Mouse (Mus musculus) neural tube, embryonic 15.5 days (tissue): ENCODE data around the gene Adm. TPM values are rescaled to one million over a fixed set of nuclear protein-coding genes. Genes with fewer than 3 reads are reported as not detected.

Experiments used
- ATAC-seq: fragments of 200-750 bp; cut with Nextera tagmentation; 2 replicates; pipeline ENCODE4 v1.8.0; 2017; ENCODE audit warnings: mild to moderate bottlenecking, moderate TSS enrichment, moderate library complexity; ENCODE audit not compliant: low FRiP score
- H3K27ac ChIP-seq: fragments of 300-500 bp; sonication (generic); replicated peaks from 2 replicates; pipeline ENCODE4 v1.5.1; 2015; ENCODE audit warnings: mild to moderate bottlenecking, inconsistent platforms
- H3K27me3 ChIP-seq: fragments of 300-500 bp; sonication (generic); replicated peaks from 2 replicates; pipeline ENCODE4 v1.6.1; 2015; ENCODE audit warnings: inconsistent platforms
- H3K36me3 ChIP-seq: fragments of 300-500 bp; sonication (generic); 2 replicates; pipeline ENCODE4 v1.6.1; 2015; ENCODE audit warnings: inconsistent platforms
- H3K4me1 ChIP-seq: fragments of 300-500 bp; sonication (generic); 2 replicates; pipeline ENCODE4 v1.6.1; 2015; ENCODE audit warnings: inconsistent platforms
- H3K4me2 ChIP-seq: fragments of 300-500 bp; sonication (generic); 2 replicates; pipeline ENCODE4 v1.6.1; 2015; ENCODE audit warnings: inconsistent platforms, mild to moderate bottlenecking, moderate library complexity
- H3K4me3 ChIP-seq: fragments of 300-500 bp; sonication (generic); replicated peaks from 2 replicates; pipeline ENCODE4 v1.5.1; 2015; ENCODE audit warnings: mild to moderate bottlenecking, inconsistent platforms
- H3K9ac ChIP-seq: fragments of 300-500 bp; sonication (generic); replicated peaks from 2 replicates; pipeline ENCODE4 v1.6.1; 2015; ENCODE audit warnings: mild to moderate bottlenecking, inconsistent platforms
- H3K9me3 ChIP-seq: fragments of 300-500 bp; sonication (generic); replicated peaks from 2 replicates; pipeline ENCODE4 v1.6.1; 2016; ENCODE audit warnings: inconsistent platforms
- WGBS: fragments of 180-500 bp; shearing (Covaris S2); methylation state at CpG from one replicate; pipeline ENCODE4 v1.1.7; 2015; ENCODE audit warnings: mixed read lengths; 5-methylcytosine and 5-hydroxymethylcytosine counted together
- polyA plus RNA-seq: library from polyadenylated mRNA; unstranded; fragments of >200 nt; fragmentation: Nextera tagmentation; extraction: Ambion mirVana; gene quantifications from 2 replicates; pipeline ENCODE4 v1.2.1, GENCODE M21; 2015

The Adm gene
- polyA plus RNA-seq, 1 experiment from 2014 or later, result 4.3 TPM

DNA sequence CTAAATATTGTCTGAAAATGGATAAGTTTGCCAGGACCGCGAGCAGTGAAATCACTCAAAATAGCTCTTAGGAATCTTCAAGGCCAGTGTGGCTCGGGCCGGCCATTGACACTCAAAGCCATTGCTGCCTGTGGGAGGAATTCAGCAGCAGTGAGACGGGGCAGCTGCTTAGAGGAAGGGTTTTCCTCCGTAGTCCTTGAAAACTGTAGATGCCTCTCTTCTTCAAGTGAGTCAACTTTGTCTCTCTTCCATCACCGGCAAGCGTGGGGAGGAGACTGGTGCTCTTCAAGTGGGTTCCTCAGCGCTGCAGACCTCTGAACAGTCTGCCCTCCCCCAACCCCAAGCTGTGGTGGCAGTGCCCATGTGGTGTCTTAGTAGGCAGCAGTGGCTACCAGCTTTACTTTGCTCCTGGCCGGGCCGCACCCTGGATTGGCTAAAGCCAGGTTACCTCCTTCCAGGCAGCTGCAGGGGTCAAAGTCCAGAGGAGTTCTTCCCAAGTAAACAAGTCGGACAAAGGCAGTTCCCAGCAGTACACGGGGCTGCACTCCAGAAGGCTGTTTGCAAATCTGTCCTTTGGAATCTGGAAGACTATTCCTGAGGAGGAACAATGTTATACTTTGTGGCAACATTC, 21.1 kb downstream of the Adm start:
- no peak overlapping the region for H3K9ac ChIP-seq
- H3K4me1 ChIP-seq, result no peaks in the 10 kb centered on the region
- no peaks in the 10 kb centered on the region for H3K9me3 ChIP-seq
- H3K36me3 ChIP-seq, result no peaks in the 10 kb centered on the region
- no peak overlapping the region for H3K4me3 ChIP-seq
- H3K4me2 ChIP-seq, result no peak overlapping the region
- WGBS, result 90% methylated on average over 13 of the region's 13 CpGs
- H3K27me3 ChIP-seq, result no peaks in the 10 kb centered on the region
- ATAC-seq, result no peak
- H3K27ac ChIP-seq, result no peak overlapping the region

DNA sequence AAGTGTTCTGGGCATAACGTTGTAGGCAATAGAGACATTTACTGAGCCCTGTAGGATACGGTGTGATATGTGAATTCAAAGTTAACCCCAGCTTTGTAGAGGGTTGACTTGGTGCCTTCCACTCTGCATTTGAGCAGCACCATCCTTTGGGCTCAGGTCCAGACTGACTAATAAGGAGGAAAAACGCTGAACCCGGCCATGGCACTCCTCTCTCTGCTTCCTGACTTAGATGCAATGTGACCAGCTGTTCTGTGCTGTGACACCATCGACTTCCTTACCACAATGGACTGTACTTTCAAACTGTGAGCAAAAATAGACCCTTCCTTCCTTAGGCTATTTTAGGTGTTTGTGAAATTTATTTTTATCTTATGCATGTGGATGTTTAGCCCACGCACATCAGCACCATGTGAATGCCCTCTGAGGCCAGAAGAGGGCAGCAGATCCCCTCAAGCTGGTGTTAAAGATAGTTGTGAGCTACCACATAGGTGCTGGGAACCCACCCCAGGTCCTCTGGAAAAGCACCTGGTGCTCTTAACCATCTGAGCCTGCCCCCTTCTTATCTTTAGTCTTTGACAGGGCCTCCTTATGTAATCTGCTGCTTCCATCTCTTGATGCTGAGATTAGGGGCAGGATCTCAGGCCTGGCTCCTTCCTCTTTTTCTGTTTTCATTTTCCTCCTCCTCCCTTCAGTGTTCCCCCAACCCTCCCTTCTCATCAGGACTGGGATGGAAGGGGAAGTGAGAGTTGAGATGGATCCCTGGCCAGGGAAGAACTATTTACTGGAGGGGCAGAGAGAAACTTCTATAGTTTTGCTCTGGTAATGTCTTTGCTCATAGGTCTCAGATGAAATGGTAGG, 21.9 kb downstream of the Adm start:
- WGBS, result 82% methylated on average over 6 of the region's 6 CpGs
- Histone ChIP-seq H3K4me2 (no peak overlapping the region), H3K36me3 (no peaks in the 10 kb centered on the region), H3K27me3 (no peaks in the 10 kb centered on the region), H3K9me3 (no peaks in the 10 kb centered on the region), H3K9ac (no peak overlapping the region), H3K4me3 (no peak overlapping the region), H3K27ac (no peak overlapping the region), H3K4me1 (peaks cover 1% of the 10 kb centered on the region; the same call in 1 of the 2 replicates)
- ATAC-seq, result no peak

DNA sequence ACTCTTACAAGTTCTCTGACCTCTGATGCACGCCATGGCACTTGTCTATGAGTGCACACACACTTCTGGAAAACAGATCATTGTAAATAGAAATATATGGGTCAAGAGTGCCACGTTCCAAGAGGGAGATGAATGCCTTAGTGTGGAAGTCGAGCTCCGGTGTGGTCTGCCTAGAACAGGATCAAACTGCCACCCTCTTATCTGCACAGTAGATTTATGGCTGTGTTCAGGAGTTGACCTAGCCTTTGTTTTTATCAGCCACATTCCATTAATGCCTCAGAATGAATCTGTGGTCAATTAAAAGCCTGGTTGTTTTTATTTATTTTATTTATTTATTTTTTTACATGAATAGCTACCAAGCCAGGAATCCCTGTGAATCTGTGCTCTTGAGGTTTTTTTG, 23.0 kb downstream of the Adm start:
- no peak overlapping the region for H3K9ac ChIP-seq
- no peak overlapping the region for H3K27ac ChIP-seq
- H3K4me1 ChIP-seq, result peaks cover 4% of the 10 kb centered on the region; the same call in 1 of the 2 replicates
- 75% methylated on average over 4 of the region's 4 CpGs for WGBS
- H3K36me3 ChIP-seq, result no peaks in the 10 kb centered on the region
- no peaks in the 10 kb centered on the region for H3K27me3 ChIP-seq
- no peak for ATAC-seq
- H3K9me3 ChIP-seq, result no peaks in the 10 kb centered on the region
- H3K4me3 ChIP-seq, result no peak overlapping the region
- H3K4me2 ChIP-seq, result no peak overlapping the region

DNA sequence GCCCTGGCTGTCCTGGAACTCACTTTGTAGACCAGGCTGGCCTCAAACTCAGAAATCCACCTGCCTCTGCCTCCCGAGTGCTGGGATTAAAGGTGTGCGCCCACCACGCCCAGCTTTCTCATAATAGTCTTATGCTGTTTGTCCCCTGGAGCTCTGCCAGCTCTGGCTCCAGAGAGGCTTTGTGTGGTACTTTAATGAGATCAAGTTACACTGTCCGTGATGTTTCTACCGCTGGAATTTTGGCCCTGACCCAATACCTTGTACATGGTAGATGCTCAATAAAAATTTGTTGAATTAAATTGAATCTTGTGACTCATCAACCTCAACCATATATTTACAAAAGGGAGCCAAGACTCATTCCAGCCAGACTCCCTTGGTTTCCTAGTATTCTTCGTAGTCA, 23.6 kb downstream of the Adm start:
- ATAC-seq, result no peak
- Histone ChIP-seq H3K9me3 (no peaks in the 10 kb centered on the region), H3K36me3 (no peaks in the 10 kb centered on the region), H3K27ac (no peak overlapping the region), H3K27me3 (no peaks in the 10 kb centered on the region), H3K9ac (no peak overlapping the region), H3K4me3 (no peak overlapping the region), H3K4me1 (peaks cover 4% of the 10 kb centered on the region; the same call in 1 of the 2 replicates), H3K4me2 (no peak overlapping the region)
- 77% methylated on average over 6 of the region's 6 CpGs for WGBS

DNA sequence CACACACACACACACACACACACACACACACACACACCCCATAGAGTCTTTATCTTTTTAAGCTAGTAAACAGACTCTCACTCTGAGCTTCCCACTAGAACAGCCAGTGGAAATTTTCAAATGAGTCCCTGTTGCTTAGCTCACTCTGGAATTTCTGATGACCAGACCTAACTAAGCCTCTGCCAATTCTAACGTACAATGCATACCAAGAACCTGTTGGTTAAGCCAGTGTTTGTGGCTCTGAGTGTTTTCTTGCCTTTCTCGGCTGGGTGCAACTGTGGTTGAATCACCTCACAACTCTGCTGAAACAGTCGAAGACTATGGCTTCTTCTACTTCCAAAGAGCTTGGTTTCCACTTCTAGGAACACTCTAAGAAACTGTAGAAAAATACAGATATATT, 27.8 kb downstream of the Adm start:
- no peaks in the 10 kb centered on the region for H3K27me3 ChIP-seq
- H3K9me3 ChIP-seq, result no peaks in the 10 kb centered on the region
- H3K36me3 ChIP-seq, result no peaks in the 10 kb centered on the region
- no peak overlapping the region for H3K4me2 ChIP-seq
- H3K4me3 ChIP-seq, result no peak overlapping the region
- H3K4me1 ChIP-seq, result peaks cover 4% of the 10 kb centered on the region; the same call in 1 of the 2 replicates
- ATAC-seq, result no peak
- WGBS, result 83% methylated on average over 3 of the region's 3 CpGs
- no peak overlapping the region for H3K27ac ChIP-seq
- no peak overlapping the region for H3K9ac ChIP-seq

DNA sequence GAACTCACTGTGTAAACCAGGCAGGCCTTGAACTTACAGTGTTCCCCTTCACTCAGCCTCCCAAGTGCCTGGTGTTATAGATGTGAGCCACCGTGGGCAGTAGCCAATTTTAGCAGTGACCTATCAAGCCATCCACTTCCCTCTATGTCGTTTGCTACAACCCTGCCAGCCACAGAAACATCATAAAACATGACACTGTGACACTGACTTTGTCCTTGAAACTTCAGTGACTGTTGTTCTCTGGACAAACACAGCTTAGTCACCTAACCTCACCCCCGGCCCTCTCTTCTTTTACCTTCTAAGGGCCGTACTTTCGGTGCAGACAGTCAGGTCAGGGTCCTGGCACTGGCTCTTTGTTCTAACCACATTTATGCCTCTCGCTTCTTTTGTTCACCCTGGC, 28.5 kb downstream of the Adm start:
- Histone ChIP-seq H3K9me3 (no peaks in the 10 kb centered on the region), H3K27me3 (no peaks in the 10 kb centered on the region), H3K4me2 (no peak overlapping the region), H3K9ac (no peak overlapping the region), H3K27ac (no peak overlapping the region), H3K36me3 (no peaks in the 10 kb centered on the region), H3K4me1 (peaks cover 4% of the 10 kb centered on the region; the same call in 1 of the 2 replicates), H3K4me3 (no peak overlapping the region)
- ATAC-seq, result no peak
- 45% methylated on average over 6 of the region's 6 CpGs for WGBS

DNA sequence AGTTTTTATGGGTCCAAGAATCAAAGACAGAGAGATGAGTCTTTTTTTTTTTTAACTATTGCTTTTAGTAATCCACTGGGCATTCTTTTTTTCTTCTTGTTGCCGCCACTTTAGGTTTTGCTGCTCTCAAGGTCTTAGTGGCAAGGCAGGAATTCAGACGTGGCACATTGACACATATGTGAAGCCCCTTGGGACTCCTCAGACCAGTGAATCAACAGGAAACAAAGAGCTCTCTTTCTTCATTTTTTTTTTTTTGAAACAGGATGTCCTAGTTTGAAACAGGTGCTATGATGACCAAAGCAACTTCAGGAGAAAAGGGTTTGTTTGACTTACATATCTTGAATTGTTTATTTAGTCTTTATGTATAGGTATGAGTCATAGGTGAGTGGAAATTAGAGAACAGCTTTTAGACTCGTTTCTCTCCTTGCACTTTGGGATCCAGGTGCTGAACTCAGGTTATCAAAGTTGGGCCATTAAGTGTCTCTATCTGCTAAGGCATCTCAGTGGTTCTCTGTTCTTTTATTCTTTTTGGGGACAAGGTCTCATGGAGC, 31.0 kb downstream of the Adm start:
- Histone ChIP-seq H3K4me3 (no peak overlapping the region), H3K27ac (no peak overlapping the region), H3K4me1 (peaks cover 4% of the 10 kb centered on the region; the same call in 1 of the 2 replicates), H3K4me2 (no peak overlapping the region), H3K36me3 (no peaks in the 10 kb centered on the region), H3K9ac (no peak overlapping the region), H3K27me3 (no peaks in the 10 kb centered on the region), H3K9me3 (peaks cover 4% of the 10 kb centered on the region; the same call in 1 of the 2 replicates)
- 73% methylated on average over 3 of the region's 3 CpGs for WGBS
- no peak for ATAC-seq

DNA sequence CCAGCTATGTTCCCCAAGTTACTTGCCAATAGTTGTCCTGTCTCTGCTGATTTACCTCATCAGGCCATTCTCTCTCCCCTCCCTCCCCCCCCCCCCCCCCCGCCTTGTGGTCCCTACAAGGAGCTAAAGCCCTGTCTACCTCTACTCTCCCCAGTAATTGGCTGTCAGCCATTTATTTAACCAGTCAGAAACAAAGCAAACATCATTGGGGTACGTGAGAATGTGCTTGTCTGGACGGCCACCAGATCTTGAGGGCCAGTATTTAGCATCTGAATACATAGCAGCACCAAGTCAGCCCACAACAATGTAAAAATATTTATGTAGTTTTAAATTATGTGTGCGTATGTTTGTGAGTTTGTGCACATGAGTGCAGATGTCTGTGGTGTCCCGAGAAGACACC, 39.1 kb downstream of the Adm start:
- no peak overlapping the region for H3K4me3 ChIP-seq
- peaks cover 4% of the 10 kb centered on the region; the same call in 1 of the 2 replicates for H3K9me3 ChIP-seq
- no peak for ATAC-seq
- no peak overlapping the region for H3K4me2 ChIP-seq
- no peaks in the 10 kb centered on the region for H3K27me3 ChIP-seq
- no peaks in the 10 kb centered on the region for H3K4me1 ChIP-seq
- H3K36me3 ChIP-seq, result no peaks in the 10 kb centered on the region
- H3K27ac ChIP-seq, result no peak overlapping the region
- H3K9ac ChIP-seq, result no peak overlapping the region
- 52% methylated on average over 4 of the region's 5 CpGs for WGBS

DNA sequence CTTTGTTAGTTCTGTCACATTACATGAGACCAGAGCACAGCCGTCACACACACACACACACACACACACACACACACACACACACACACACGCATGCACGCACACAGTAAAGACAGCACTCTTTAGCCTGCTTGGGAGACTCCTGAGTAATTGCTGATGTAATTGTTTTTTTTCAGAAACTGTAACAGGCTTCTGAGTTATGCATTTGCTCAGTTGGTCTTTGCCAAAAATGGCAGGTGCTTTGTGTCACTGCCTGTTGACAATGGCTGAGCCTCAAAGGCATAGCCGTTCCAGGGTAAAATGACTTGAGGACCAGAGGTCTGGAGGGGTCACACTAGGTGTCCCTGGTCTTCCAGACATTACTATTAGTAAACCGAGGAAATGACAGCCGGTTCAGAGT, 40.8 kb downstream of the Adm start:
- ATAC-seq, result no peak
- Histone ChIP-seq H3K9ac (no peak overlapping the region), H3K4me1 (no peaks in the 10 kb centered on the region), H3K9me3 (no peaks in the 10 kb centered on the region), H3K36me3 (no peaks in the 10 kb centered on the region), H3K4me2 (no peak overlapping the region), H3K27ac (no peak overlapping the region), H3K4me3 (no peak overlapping the region), H3K27me3 (no peaks in the 10 kb centered on the region)
- whole genome bisulfite sequencing, result 77% methylated on average over 6 of the region's 6 CpGs

DNA sequence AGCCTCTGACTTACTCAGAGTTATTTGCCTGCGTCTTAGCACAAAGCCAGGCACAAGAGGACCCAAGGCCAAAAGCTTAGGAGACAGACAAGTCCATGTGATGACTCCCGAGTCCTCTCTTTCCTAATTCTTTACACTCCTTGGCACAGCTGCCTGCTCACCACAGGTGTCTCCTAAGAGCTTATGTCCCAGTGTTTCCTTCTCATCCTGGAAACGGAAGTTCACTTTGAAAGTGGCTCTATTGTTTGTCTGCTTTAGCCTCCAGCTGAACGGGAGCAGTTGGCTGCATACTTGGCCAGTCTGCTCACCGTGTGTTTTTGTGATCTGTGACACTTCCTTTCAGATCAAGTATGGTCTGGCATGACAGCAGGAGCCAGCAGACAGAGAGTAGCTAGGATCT, 41.3 kb downstream of the Adm start:
- no peaks in the 10 kb centered on the region for H3K4me1 ChIP-seq
- H3K9me3 ChIP-seq, result no peaks in the 10 kb centered on the region
- no peak overlapping the region for H3K4me2 ChIP-seq
- H3K36me3 ChIP-seq, result no peaks in the 10 kb centered on the region
- H3K27ac ChIP-seq, result no peak overlapping the region
- 40% methylated on average over 5 of the region's 5 CpGs for WGBS
- ATAC-seq, result no peak
- no peak overlapping the region for H3K9ac ChIP-seq
- no peaks in the 10 kb centered on the region for H3K27me3 ChIP-seq
- H3K4me3 ChIP-seq, result no peak overlapping the region

DNA sequence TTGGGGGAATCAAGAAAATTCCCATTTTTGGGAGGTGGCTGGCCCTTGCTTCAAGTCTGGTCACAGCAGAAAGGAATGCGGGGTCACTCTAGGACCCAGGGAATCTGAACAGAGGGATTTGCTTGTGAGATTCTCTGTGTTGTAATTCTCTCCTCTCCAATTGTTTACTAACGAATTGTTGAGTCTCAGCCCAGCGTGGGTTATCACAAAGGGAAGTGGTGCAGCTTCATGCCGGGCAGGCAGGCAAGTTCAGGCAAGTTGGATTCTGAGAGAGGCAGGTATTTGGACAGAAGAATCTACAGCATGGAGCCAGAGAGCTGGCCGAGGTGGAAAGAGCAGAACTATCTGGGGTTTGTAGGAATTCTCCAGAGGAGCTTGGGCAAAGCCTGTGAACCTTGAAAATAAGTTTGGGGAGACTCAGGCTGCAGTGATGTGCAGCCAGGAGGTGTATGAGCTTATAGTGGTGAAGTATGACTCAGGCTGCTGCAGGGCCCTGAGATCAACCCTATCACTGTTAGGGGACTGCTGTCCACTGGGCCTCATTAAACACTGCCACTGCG, 43.7 kb downstream of the Adm start:
- no peak overlapping the region for H3K4me2 ChIP-seq
- no peak overlapping the region for H3K4me3 ChIP-seq
- no peaks in the 10 kb centered on the region for H3K9me3 ChIP-seq
- 49% methylated on average over 6 of the region's 6 CpGs for WGBS
- H3K4me1 ChIP-seq, result no peaks in the 10 kb centered on the region
- no peak overlapping the region for H3K9ac ChIP-seq
- no peaks in the 10 kb centered on the region for H3K27me3 ChIP-seq
- no peak for ATAC-seq
- no peaks in the 10 kb centered on the region for H3K36me3 ChIP-seq
- H3K27ac ChIP-seq, result no peak overlapping the region
